Mouse (Mus musculus): ENCODE results near the gene Ogn. TPM values are rescaled to one million over a fixed set of nuclear protein-coding genes. Genes with fewer than 3 reads are reported as not detected.
"Not testable (repeated sequence)": the region's sequence is repeated elsewhere in the genome, so short reads cannot be mapped to it uniquely, and the experiment has no call there.

Ogn gene
- polyA plus RNA-seq, 1 experiment from 2014 or later = 5.7 TPM

DNA sequence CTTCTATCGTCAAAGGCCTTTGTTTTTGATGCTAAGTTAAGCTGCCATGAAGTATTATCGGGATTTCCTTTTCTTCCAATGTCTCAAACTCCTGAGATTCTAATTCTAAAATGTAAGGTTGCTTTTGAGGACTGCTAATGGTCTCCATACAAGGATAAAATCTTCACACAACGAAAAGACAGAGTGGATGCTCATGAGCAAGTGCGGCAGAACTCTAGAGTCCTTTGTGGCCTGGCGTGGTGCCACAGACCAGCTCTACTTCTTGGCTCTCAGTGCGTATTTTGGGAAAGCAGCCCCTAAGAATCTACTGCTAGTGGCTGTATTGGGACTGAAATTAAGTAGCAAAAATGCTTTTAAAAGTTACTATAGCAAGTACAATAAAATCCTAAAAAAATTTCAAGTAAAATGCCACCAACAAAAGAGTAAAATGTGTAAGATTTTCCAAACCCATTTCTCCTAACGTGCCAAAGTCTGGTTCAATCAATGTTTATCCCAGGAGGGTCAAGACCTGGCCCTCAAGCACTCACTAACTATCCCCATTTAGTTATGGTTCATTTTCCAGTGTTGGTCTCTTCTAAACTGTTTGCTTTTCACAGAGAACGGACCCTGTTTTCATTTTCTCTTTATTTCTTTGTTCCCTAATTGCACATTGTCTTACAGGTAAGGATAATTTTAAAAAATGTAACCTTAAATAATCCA is 23.4 kb upstream of the Ogn start:
- Histone ChIP-seq H3K9ac (ENCODE audit: low read length) (no peak overlapping the region), H3K27ac (replicated peaks; ENCODE audit: low read depth, low read length) (no peak overlapping the region), H3K4me1 (ENCODE audit: control insufficient read depth, insufficient read depth, low read length) (0 out of 2 replicates have a peak, but pooled peaks cover 4% of the 10 kb centered on the region), H3K36me3 (ENCODE audit: control insufficient read depth, insufficient read depth, low read length) (no peaks in the 10 kb centered on the region), H3K4me3 (ENCODE audit: low read depth, low read length) (no peak overlapping the region), H3K27me3 (ENCODE audit: control insufficient read depth, insufficient read depth, low read length) (no peaks in the 10 kb centered on the region), H3K4me2 (ENCODE audit: low read depth, severe bottlenecking) (no peak overlapping the region), H3K9me3 (ENCODE audit: control insufficient read depth, low read length) (no peaks in the 10 kb centered on the region)
- ATAC-seq (ENCODE audit: insufficient number of reproducible peaks, low FRiP score, low TSS enrichment, low read depth) = no peak
- WGBS = 89% methylated on average over 8 of the region's 8 CpGs
- no peak for DNase-seq (ENCODE audit: low spot score)

DNA sequence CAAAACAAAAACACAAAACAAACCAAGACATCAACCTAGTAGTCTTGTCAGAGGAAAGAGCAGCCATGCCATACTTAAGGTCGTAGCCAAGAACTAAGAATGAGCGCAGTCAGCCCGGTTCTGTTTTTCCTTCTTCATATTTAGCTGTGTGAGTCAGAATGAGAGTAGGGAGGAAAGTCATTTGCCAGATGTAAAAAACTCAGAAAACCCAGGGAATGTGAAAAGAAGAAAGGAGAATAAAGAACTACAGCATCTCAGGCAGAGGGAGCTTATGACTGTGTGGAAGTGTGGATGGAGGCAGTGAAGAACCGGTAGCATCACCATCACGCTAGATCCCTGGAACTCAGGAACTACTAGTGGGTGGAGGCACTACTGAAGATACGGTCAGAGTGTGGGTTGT is 21.8 kb upstream of the Ogn start:
- DNase-seq (ENCODE audit: low spot score) = no peak
- H3K36me3 ChIP-seq (ENCODE audit: control insufficient read depth, insufficient read depth, low read length) = no peaks in the 10 kb centered on the region
- no peaks in the 10 kb centered on the region for H3K27me3 ChIP-seq (ENCODE audit: control insufficient read depth, insufficient read depth, low read length)
- H3K9me3 ChIP-seq (ENCODE audit: control insufficient read depth, low read length) = no peaks in the 10 kb centered on the region
- ATAC-seq (ENCODE audit: insufficient number of reproducible peaks, low FRiP score, low TSS enrichment, low read depth) = no peak
- H3K9ac ChIP-seq (ENCODE audit: low read length) = no peak overlapping the region
- H3K4me2 ChIP-seq (ENCODE audit: low read depth, severe bottlenecking) = no peak overlapping the region
- H3K4me3 ChIP-seq (ENCODE audit: low read depth, low read length) = no peak overlapping the region
- H3K4me1 ChIP-seq (ENCODE audit: control insufficient read depth, insufficient read depth, low read length) = 0 out of 2 replicates have a peak, but pooled peaks cover 4% of the 10 kb centered on the region
- no peak overlapping the region for H3K27ac ChIP-seq (replicated peaks; ENCODE audit: low read depth, low read length)
- WGBS = 97% methylated on average over 6 of the region's 6 CpGs

DNA sequence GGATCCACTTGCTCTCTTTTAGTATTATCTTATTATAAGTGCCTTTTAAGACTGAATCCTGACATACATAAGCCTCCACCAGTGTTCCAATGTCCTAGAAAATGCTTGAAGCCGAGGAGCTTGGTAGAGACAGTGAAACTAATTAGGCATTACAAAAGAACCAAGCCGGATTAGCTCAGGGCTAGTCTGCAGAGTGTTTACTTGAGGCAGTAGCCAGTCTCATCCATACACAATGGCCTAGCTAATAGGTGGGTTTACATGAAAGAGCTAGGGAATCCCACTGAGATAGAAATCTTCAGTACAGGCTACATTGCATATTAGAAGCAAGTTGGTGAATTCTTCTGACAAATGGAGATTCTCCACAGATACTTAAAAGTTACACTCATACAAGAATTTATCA is 5.3 kb upstream of the Ogn start:
- H3K4me3 ChIP-seq (ENCODE audit: low read depth, low read length); H3K9me3 ChIP-seq (ENCODE audit: control insufficient read depth, low read length); H3K9ac ChIP-seq (ENCODE audit: low read length); H3K4me2 ChIP-seq (ENCODE audit: low read depth, severe bottlenecking); ATAC-seq (ENCODE audit: insufficient number of reproducible peaks, low FRiP score, low TSS enrichment, low read depth); H3K27me3 ChIP-seq (ENCODE audit: control insufficient read depth, insufficient read depth, low read length); H3K36me3 ChIP-seq (ENCODE audit: control insufficient read depth, insufficient read depth, low read length); H3K4me1 ChIP-seq (ENCODE audit: control insufficient read depth, insufficient read depth, low read length); H3K27ac ChIP-seq (replicated peaks; ENCODE audit: low read depth, low read length); DNase-seq (ENCODE audit: low spot score): not testable (repeated sequence)
- 90% methylated on average over 2 of the region's 2 CpGs for WGBS

- DNase-seq (ENCODE audit: low spot score) = no peak
- ATAC-seq (ENCODE audit: insufficient number of reproducible peaks, low FRiP score, low TSS enrichment, low read depth) = no peak
- H3K4me3 ChIP-seq (ENCODE audit: low read depth, low read length) = no peak overlapping the region
- H3K9ac ChIP-seq (ENCODE audit: low read length) = no peak overlapping the region
- no peaks in the 10 kb centered on the region for H3K9me3 ChIP-seq (ENCODE audit: control insufficient read depth, low read length)
- H3K27ac ChIP-seq (replicated peaks; ENCODE audit: low read depth, low read length) = no peak overlapping the region
- no peaks in the 10 kb centered on the region for H3K36me3 ChIP-seq (ENCODE audit: control insufficient read depth, insufficient read depth, low read length)
- H3K27me3 ChIP-seq (ENCODE audit: control insufficient read depth, insufficient read depth, low read length) = no peaks in the 10 kb centered on the region
- H3K4me1 ChIP-seq (ENCODE audit: control insufficient read depth, insufficient read depth, low read length) = no peaks in the 10 kb centered on the region
- no peak overlapping the region for H3K4me2 ChIP-seq (ENCODE audit: low read depth, severe bottlenecking)
Observed at GRCm38 (mm10) chr13:49603603-49604002, 4.2 kb upstream of the Ogn start.

DNA sequence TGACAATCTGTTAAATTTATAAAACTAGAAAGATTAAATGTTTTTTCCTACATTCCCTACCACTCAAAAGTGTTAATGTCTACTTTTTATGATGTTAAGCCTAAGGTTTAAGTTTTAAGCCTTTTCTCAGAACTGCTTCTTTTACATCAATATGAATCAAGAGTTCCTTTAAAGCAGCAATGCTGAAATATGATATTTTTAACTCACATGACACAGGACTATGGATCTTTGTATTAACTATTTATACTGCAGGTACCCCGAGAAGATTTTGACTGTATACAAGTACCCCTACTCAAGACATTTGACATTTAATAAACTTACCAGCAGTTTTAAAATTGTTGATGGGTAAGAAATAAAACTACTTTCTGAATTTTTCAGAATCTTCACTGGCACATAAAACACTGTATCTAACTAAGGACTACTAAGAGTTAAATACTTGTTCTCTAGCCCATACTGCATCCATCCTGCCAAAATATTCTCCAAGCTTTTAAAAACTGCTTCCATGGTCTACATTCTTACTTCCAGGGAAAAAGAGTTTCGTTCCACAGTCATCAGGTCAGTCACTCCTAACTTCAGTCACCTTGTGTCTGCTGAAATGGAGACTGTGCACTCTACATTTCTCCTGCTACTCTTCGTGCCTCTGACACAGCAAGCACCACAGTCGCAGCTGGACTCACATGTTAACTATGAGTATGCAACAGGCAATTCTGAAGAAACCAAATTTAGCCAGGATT is 910 bp downstream of the Ogn start:
- no peak overlapping the region for H3K4me3 ChIP-seq (ENCODE audit: low read depth, low read length)
- H3K4me2 ChIP-seq (ENCODE audit: low read depth, severe bottlenecking) = no peak overlapping the region

DNA sequence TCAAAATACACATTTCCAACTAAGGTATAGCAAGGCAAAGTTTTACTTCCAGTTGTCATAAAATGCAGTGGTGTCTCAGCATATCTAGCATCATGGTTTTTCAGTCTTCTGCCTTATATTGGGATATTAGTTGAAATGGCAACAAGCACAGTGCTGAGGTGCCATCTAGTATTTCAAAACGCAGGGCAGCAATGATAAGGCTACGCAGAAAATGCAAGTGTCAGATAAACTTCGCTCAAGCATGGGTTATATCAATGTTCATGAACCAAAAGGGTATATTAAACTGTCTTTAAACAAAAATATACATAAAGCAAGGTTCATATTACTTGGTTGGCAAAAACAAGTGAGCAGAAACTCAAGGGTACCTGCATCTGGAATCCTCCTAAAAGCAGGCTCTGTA is 9.2 kb downstream of the Ogn start:
- Histone ChIP-seq H3K36me3 (ENCODE audit: control insufficient read depth, insufficient read depth, low read length) (no peaks in the 10 kb centered on the region), H3K9ac (ENCODE audit: low read length) (no peak overlapping the region), H3K4me1 (ENCODE audit: control insufficient read depth, insufficient read depth, low read length) (no peaks in the 10 kb centered on the region), H3K9me3 (ENCODE audit: control insufficient read depth, low read length) (no peaks in the 10 kb centered on the region), H3K4me3 (ENCODE audit: low read depth, low read length) (no peak overlapping the region), H3K27me3 (ENCODE audit: control insufficient read depth, insufficient read depth, low read length) (no peaks in the 10 kb centered on the region), H3K4me2 (ENCODE audit: low read depth, severe bottlenecking) (no peak overlapping the region), H3K27ac (replicated peaks; ENCODE audit: low read depth, low read length) (no peak overlapping the region)
- DNase-seq (ENCODE audit: low spot score) = no peak
- no peak for ATAC-seq (ENCODE audit: insufficient number of reproducible peaks, low FRiP score, low TSS enrichment, low read depth)
- WGBS = 89% methylated on average over 3 of the region's 3 CpGs

More for the DNA sequence above, 910 bp downstream of the Ogn start:
- no peaks in the 10 kb centered on the region for H3K9me3 ChIP-seq (ENCODE audit: control insufficient read depth, low read length)
- H3K27ac ChIP-seq (replicated peaks; ENCODE audit: low read depth, low read length) = no peak overlapping the region
- WGBS = 78% methylated on average over 4 of the region's 4 CpGs
- no peak for DNase-seq (ENCODE audit: low spot score)
- no peaks in the 10 kb centered on the region for H3K4me1 ChIP-seq (ENCODE audit: control insufficient read depth, insufficient read depth, low read length)
- ATAC-seq (ENCODE audit: insufficient number of reproducible peaks, low FRiP score, low TSS enrichment, low read depth) = no peak
- no peaks in the 10 kb centered on the region for H3K27me3 ChIP-seq (ENCODE audit: control insufficient read depth, insufficient read depth, low read length)
- H3K36me3 ChIP-seq (ENCODE audit: control insufficient read depth, insufficient read depth, low read length) = no peaks in the 10 kb centered on the region
- no peak overlapping the region for H3K9ac ChIP-seq (ENCODE audit: low read length)

- no peaks in the 10 kb centered on the region for H3K27me3 ChIP-seq (ENCODE audit: control insufficient read depth, insufficient read depth, low read length)
- no peak for DNase-seq (ENCODE audit: low spot score)
- no peak overlapping the region for H3K27ac ChIP-seq (replicated peaks; ENCODE audit: low read depth, low read length)
- H3K9ac ChIP-seq (ENCODE audit: low read length) = no peak overlapping the region
- no peak overlapping the region for H3K4me2 ChIP-seq (ENCODE audit: low read depth, severe bottlenecking)
- no peaks in the 10 kb centered on the region for H3K4me1 ChIP-seq (ENCODE audit: control insufficient read depth, insufficient read depth, low read length)
- ATAC-seq (ENCODE audit: insufficient number of reproducible peaks, low FRiP score, low TSS enrichment, low read depth) = no peak
- no peaks in the 10 kb centered on the region for H3K9me3 ChIP-seq (ENCODE audit: control insufficient read depth, low read length)
- no peak overlapping the region for H3K4me3 ChIP-seq (ENCODE audit: low read depth, low read length)
- H3K36me3 ChIP-seq (ENCODE audit: control insufficient read depth, insufficient read depth, low read length) = no peaks in the 10 kb centered on the region
Observed at GRCm38 (mm10) chr13:49618365-49618764, 10.5 kb downstream of the Ogn start.

DNA sequence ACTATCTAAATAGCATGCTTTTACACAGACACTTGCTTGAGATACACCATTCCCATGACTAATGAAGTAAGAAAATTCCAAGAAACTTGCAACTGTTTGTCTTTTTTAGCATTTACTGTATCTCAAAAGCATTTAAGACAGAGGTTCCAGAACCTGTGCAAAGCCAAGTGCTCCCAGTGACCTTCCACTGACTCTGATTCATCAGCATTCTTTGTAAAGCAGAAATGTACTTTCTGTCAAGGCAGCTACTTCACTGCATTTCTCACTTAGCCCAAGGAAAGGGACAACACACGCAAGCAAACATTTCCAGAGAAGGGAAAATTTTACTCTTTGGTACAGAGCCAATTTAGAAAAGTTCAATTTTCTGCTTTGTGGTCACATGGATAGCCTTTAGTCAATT is 15.4 kb downstream of the Ogn start:
- WGBS = 93% methylated on average over 1 of the region's 1 CpGs
- ATAC-seq (ENCODE audit: insufficient number of reproducible peaks, low FRiP score, low TSS enrichment, low read depth) = no peak
- no peaks in the 10 kb centered on the region for H3K4me1 ChIP-seq (ENCODE audit: control insufficient read depth, insufficient read depth, low read length)
- no peaks in the 10 kb centered on the region for H3K9me3 ChIP-seq (ENCODE audit: control insufficient read depth, low read length)
- no peak overlapping the region for H3K27ac ChIP-seq (replicated peaks; ENCODE audit: low read depth, low read length)
- no peaks in the 10 kb centered on the region for H3K27me3 ChIP-seq (ENCODE audit: control insufficient read depth, insufficient read depth, low read length)
- H3K9ac ChIP-seq (ENCODE audit: low read length) = no peak overlapping the region
- H3K4me2 ChIP-seq (ENCODE audit: low read depth, severe bottlenecking) = no peak overlapping the region
- no peaks in the 10 kb centered on the region for H3K36me3 ChIP-seq (ENCODE audit: control insufficient read depth, insufficient read depth, low read length)
- no peak overlapping the region for H3K4me3 ChIP-seq (ENCODE audit: low read depth, low read length)
- DNase-seq (ENCODE audit: low spot score) = no peak
